Mouse (Mus musculus): ENCODE data around the gene Trub1. TPM values are rescaled to one million over a fixed set of nuclear protein-coding genes. Genes with fewer than 3 reads are reported as not detected.
A peak's percentile ranks its signal among the peaks of the same experiment; 100 is the strongest.

The Trub1 gene
- polyA plus RNA-seq (2016; fragmentation: Nextera tagmentation; extraction: Ambion mirVana): 11.2 and 12.4 TPM in 2 replicates

GRCm38 (mm10) chr19:57452492-57453217 lies at the start of gene Trub1:
Gene Trub1 (plus strand): TSS chr19:57452912.
- H3K4me1 ChIP-seq (replicated peaks): peaks cover 8% of the 10 kb centered on the region; the same call in 1 of the 2 replicates
- peak within 1 kb of the TSS; percentile 86 for H3K4me2 ChIP-seq
- H3K36me3 ChIP-seq: no peaks in the 10 kb centered on the region
- H3K4me3 ChIP-seq: peak within 1 kb of the TSS; percentile 97
- no peaks in the 10 kb centered on the region for H3K27me3 ChIP-seq (replicated peaks)
- no peaks in the 10 kb centered on the region for H3K9me3 ChIP-seq (replicated peaks)
- peak within 1 kb of the TSS; percentile 59 for H3K27ac ChIP-seq (ENCODE audit: poor library complexity, severe bottlenecking)
- peak; percentile 95 for ATAC-seq (ENCODE audit: insufficient number of reproducible peaks, low FRiP score)
- peak within 1 kb of the TSS; percentile 91 for H3K9ac ChIP-seq
- WGBS: 4% methylated on average over 26 of the region's 26 CpGs

GRCm38 (mm10) chr19:57403700-57404501 lies 48.8 kb upstream of the Trub1 start:
- no peaks in the 10 kb centered on the region for H3K27me3 ChIP-seq (replicated peaks)
- H3K4me2 ChIP-seq: peak overlapping the region; percentile 46
- H3K4me1 ChIP-seq (replicated peaks): no peaks in the 10 kb centered on the region
- H3K9ac ChIP-seq: no peak overlapping the region
- H3K27ac ChIP-seq (ENCODE audit: poor library complexity, severe bottlenecking): no peak overlapping the region
- 0 out of 2 replicates have a peak, but pooled peaks have one; percentile 37 for ATAC-seq (ENCODE audit: insufficient number of reproducible peaks, low FRiP score)
- 16% methylated on average over 24 of the region's 24 CpGs for WGBS
- no peak overlapping the region for H3K4me3 ChIP-seq
- H3K36me3 ChIP-seq: no peaks in the 10 kb centered on the region
- H3K9me3 ChIP-seq (replicated peaks): no peaks in the 10 kb centered on the region

GRCm38 (mm10) chr19:57404502-57404848 lies 48.2 kb upstream of the Trub1 start:
- 24% methylated on average over 9 of the region's 9 CpGs for WGBS
- H3K9me3 ChIP-seq (replicated peaks): no peaks in the 10 kb centered on the region
- H3K27me3 ChIP-seq (replicated peaks): no peaks in the 10 kb centered on the region
- no peak overlapping the region for H3K4me3 ChIP-seq
- no peak overlapping the region for H3K9ac ChIP-seq
- no peaks in the 10 kb centered on the region for H3K4me1 ChIP-seq (replicated peaks)
- H3K36me3 ChIP-seq: no peaks in the 10 kb centered on the region
- H3K4me2 ChIP-seq: peak overlapping the region; percentile 46
- no peak for ATAC-seq (ENCODE audit: insufficient number of reproducible peaks, low FRiP score)
- H3K27ac ChIP-seq (ENCODE audit: poor library complexity, severe bottlenecking): no peak overlapping the region

- Histone ChIP-seq H3K4me1 (replicated peaks) (peaks cover 14% of the 10 kb centered on the region), H3K27ac (ENCODE audit: poor library complexity, severe bottlenecking) (no peak overlapping the region), H3K4me2 (no peak overlapping the region), H3K9me3 (replicated peaks) (no peaks in the 10 kb centered on the region), H3K27me3 (replicated peaks) (0 out of 2 replicates have a peak, but pooled peaks cover 4% of the 10 kb centered on the region), H3K36me3 (no peaks in the 10 kb centered on the region), H3K9ac (no peak overlapping the region), H3K4me3 (no peak overlapping the region)
- WGBS: 89% methylated on average over 1 of the region's 1 CpGs
- ATAC-seq (ENCODE audit: insufficient number of reproducible peaks, low FRiP score): no peak
Measured at GRCm38 (mm10) chr19:57407947-57408346, 44.8 kb upstream of the Trub1 start.

GRCm38 (mm10) chr19:57411375-57412196 lies 41.1 kb upstream of the Trub1 start:
- Histone ChIP-seq H3K27me3 (replicated peaks) (0 out of 2 replicates have a peak, but pooled peaks cover 4% of the 10 kb centered on the region), H3K9me3 (replicated peaks) (no peaks in the 10 kb centered on the region), H3K36me3 (no peaks in the 10 kb centered on the region), H3K27ac (ENCODE audit: poor library complexity, severe bottlenecking) (no peak overlapping the region), H3K9ac (peak overlapping the region; percentile 50; the same call in 1 of the 2 replicates), H3K4me1 (replicated peaks) (peaks cover 19% of the 10 kb centered on the region), H3K4me3 (peak overlapping the region; percentile 20), H3K4me2 (peak overlapping the region; percentile 61)
- peak; percentile 66; the same call in 1 of the 2 replicates for ATAC-seq (ENCODE audit: insufficient number of reproducible peaks, low FRiP score)
- 27% methylated on average over 29 of the region's 29 CpGs for WGBS

- WGBS: 12% methylated on average over 3 of the region's 3 CpGs
- Histone ChIP-seq H3K27me3 (replicated peaks) (peaks cover 8% of the 10 kb centered on the region; the same call in 1 of the 2 replicates), H3K9me3 (replicated peaks) (no peaks in the 10 kb centered on the region), H3K27ac (ENCODE audit: poor library complexity, severe bottlenecking) (no peak overlapping the region), H3K4me2 (no peak overlapping the region), H3K9ac (no peak overlapping the region), H3K36me3 (no peaks in the 10 kb centered on the region), H3K4me1 (replicated peaks) (peaks cover 26% of the 10 kb centered on the region), H3K4me3 (no peak overlapping the region)
- no peak for ATAC-seq (ENCODE audit: insufficient number of reproducible peaks, low FRiP score)
Measured at GRCm38 (mm10) chr19:57413170-57413569, 39.5 kb upstream of the Trub1 start.

GRCm38 (mm10) chr19:57413918-57414317 lies 38.8 kb upstream of the Trub1 start:
- H3K27ac ChIP-seq (ENCODE audit: poor library complexity, severe bottlenecking): no peak overlapping the region
- no peaks in the 10 kb centered on the region for H3K36me3 ChIP-seq
- H3K4me1 ChIP-seq (replicated peaks): peaks cover 26% of the 10 kb centered on the region
- H3K4me3 ChIP-seq: no peak overlapping the region
- H3K27me3 ChIP-seq (replicated peaks): peaks cover 8% of the 10 kb centered on the region; the same call in 1 of the 2 replicates
- WGBS: 82% methylated on average over 6 of the region's 6 CpGs
- no peaks in the 10 kb centered on the region for H3K9me3 ChIP-seq (replicated peaks)
- no peak overlapping the region for H3K9ac ChIP-seq
- ATAC-seq (ENCODE audit: insufficient number of reproducible peaks, low FRiP score): no peak
- H3K4me2 ChIP-seq: no peak overlapping the region

- Histone ChIP-seq H3K27ac (ENCODE audit: poor library complexity, severe bottlenecking) (no peak overlapping the region), H3K4me2 (no peak overlapping the region), H3K36me3 (no peaks in the 10 kb centered on the region), H3K27me3 (replicated peaks) (peaks cover 9% of the 10 kb centered on the region; the same call in 1 of the 2 replicates), H3K9me3 (replicated peaks) (no peaks in the 10 kb centered on the region), H3K4me1 (replicated peaks) (peaks cover 26% of the 10 kb centered on the region), H3K4me3 (no peak overlapping the region), H3K9ac (no peak overlapping the region)
- ATAC-seq (ENCODE audit: insufficient number of reproducible peaks, low FRiP score): no peak
- 84% methylated on average over 8 of the region's 8 CpGs for WGBS
Measured at GRCm38 (mm10) chr19:57415031-57415807, 37.5 kb upstream of the Trub1 start.

- peaks cover 7% of the 10 kb centered on the region; the same call in 1 of the 2 replicates for H3K27me3 ChIP-seq (replicated peaks)
- no peak overlapping the region for H3K27ac ChIP-seq (ENCODE audit: poor library complexity, severe bottlenecking)
- H3K36me3 ChIP-seq: no peaks in the 10 kb centered on the region
- H3K9me3 ChIP-seq (replicated peaks): no peaks in the 10 kb centered on the region
- H3K4me1 ChIP-seq (replicated peaks): peaks cover 16% of the 10 kb centered on the region
- peak overlapping the region; percentile 33; the same call in 1 of the 2 replicates for H3K9ac ChIP-seq
- peak overlapping the region; percentile 38 for H3K4me3 ChIP-seq
- 17% methylated on average over 15 of the region's 17 CpGs for WGBS
- H3K4me2 ChIP-seq: peak overlapping the region; percentile 67
- ATAC-seq (ENCODE audit: insufficient number of reproducible peaks, low FRiP score): no peak
Measured at GRCm38 (mm10) chr19:57417800-57418580, 34.7 kb upstream of the Trub1 start.
